Mouse (Mus musculus) forebrain, embryonic 13.5 days (tissue): ENCODE measurements around the gene Gm6509. TPM values are rescaled to one million over a fixed set of nuclear protein-coding genes. Genes with fewer than 3 reads are reported as not detected.
"Not testable (repeated sequence)": the region's sequence is repeated elsewhere in the genome, so short reads cannot be mapped to it uniquely, and the experiment has no call there.

Source experiments
- ATAC-seq: fragments of 200-750 bp; cut with Nextera tagmentation; 2 replicates; pipeline ENCODE4 v1.8.0; 2017
- H3K27ac ChIP-seq: fragments of 300-500 bp; sonication (generic); 2 replicates; pipeline ENCODE4 v1.5.1; 2015; ENCODE audit warnings: inconsistent platforms, mild to moderate bottlenecking, moderate library complexity
- H3K27me3 ChIP-seq: fragments of 300-500 bp; sonication (generic); 2 replicates; pipeline ENCODE4 v1.6.1; 2015; ENCODE audit warnings: mild to moderate bottlenecking, inconsistent platforms
- H3K36me3 ChIP-seq: fragments of 300-500 bp; sonication (generic); 2 replicates; pipeline ENCODE4 v1.6.1; 2015; ENCODE audit warnings: mild to moderate bottlenecking, inconsistent platforms; ENCODE audit not compliant: poor library complexity, severe bottlenecking
- H3K4me1 ChIP-seq: fragments of 300-500 bp; sonication (generic); 2 replicates; pipeline ENCODE4 v1.6.1; 2015; ENCODE audit warnings: inconsistent platforms
- H3K4me2 ChIP-seq: fragments of 300-500 bp; sonication (generic); 2 replicates; pipeline ENCODE4 v1.6.1; 2015; ENCODE audit warnings: inconsistent platforms, mild to moderate bottlenecking, moderate library complexity
- H3K4me3 ChIP-seq: fragments of 300-500 bp; sonication (generic); 2 replicates; pipeline ENCODE4 v1.5.1; 2015; ENCODE audit warnings: mild to moderate bottlenecking, inconsistent platforms
- H3K9ac ChIP-seq: fragments of 300-500 bp; sonication (generic); 2 replicates; pipeline ENCODE4 v1.6.1; 2015; ENCODE audit warnings: mild to moderate bottlenecking, inconsistent platforms
- H3K9me3 ChIP-seq: fragments of 300-500 bp; sonication (generic); replicated peaks from 2 replicates; pipeline ENCODE4 v1.6.1; 2016; ENCODE audit warnings: inconsistent platforms
- WGBS: fragments of 180-500 bp; shearing (Covaris S2); methylation state at CpG from one replicate; pipeline ENCODE4 v1.1.7; 2015; 5-methylcytosine and 5-hydroxymethylcytosine counted together
- polyA plus RNA-seq: library from polyadenylated mRNA; unstranded; fragments of >200 nt; fragmentation: Nextera tagmentation; extraction: Ambion mirVana; gene quantifications from 2 replicates; pipeline ENCODE4 v1.2.1, GENCODE M21; 2015

The Gm6509 gene
- polyA plus RNA-seq = not detected in 2 replicates

DNA sequence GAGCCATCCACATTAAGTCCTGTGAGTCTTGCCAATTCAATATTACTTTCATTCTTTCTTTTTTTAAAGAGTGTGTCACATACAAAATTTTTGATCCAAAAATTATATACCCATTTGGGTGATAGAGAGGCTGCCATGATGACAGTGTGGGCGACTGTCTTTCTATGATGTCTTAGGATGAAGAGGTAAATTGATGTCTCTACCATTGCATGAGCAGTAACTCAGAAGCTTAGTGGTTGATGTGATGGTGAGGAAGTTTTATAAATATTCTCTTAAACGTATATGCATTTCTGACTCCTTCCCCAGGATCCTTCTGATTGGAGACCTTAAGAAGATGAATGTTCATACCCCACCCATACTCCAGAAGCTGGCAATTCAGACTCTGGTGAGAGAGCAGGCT lies at the start of gene Gm6509:
Gene Gm6509, plus strand, starts transcription at position 301 of the 400 bp plus-strand sequence.
- WGBS = 60% methylated on average over 1 of the region's 2 CpGs
- not testable (repeated sequence) for H3K9me3 ChIP-seq, H3K36me3 ChIP-seq, H3K27ac ChIP-seq, H3K27me3 ChIP-seq, H3K4me3 ChIP-seq, H3K4me1 ChIP-seq, H3K4me2 ChIP-seq, H3K9ac ChIP-seq, ATAC-seq

DNA sequence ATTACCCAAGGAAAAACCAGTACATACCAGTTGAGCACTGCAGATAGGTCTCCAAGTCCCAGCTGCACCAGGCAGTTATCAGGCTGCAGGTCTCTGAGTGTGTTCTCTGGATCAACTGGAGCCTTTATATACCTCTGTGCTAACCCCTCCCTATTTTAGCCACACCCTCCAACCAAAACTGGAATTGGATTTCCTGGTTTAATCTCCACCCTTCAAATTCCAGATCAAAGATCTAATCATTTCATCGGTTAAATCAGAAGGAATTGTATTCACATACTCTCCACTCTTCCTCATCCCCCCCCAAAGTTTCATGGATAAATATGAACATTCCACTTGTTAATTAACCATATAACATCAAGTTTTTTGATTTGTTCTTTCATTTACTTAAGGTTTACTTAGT lies 7.5 kb upstream of the Gm6509 start, which contains the start of gene Gm3147:
Gene Gm3147, minus strand, starts transcription at position 101 of the 400 bp plus-strand sequence.
- not testable (repeated sequence) for H3K27ac ChIP-seq, H3K9me3 ChIP-seq, H3K4me2 ChIP-seq, H3K36me3 ChIP-seq, ATAC-seq, H3K4me3 ChIP-seq, H3K9ac ChIP-seq, H3K27me3 ChIP-seq, H3K4me1 ChIP-seq
- WGBS = no CpG with 5 or more reads among the region's 1 CpGs

DNA sequence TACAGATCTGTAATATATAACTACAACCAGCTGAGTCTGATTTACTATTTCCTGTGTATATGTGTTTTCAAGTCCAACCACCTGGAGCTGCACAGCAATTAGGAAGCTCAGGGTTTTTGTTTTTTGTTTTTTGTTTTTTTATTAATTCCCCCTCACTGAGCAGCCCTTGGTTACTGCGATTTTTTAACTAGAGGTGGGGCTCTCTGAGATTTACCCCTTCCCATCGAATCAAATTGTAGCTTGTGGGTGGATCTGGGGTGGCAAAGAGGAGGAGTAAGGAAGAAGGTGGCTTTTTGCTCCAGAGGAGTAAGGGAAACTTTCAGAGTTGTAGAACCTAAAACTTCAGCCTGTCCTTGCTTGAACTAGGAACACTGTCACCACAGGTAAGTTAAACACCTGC lies 24.3 kb downstream of the Gm6509 start, which contains the start of gene Gm6205:
Gene Gm6205, plus strand, starts transcription at position 301 of the 400 bp plus-strand sequence.
- not testable (repeated sequence) for ATAC-seq, H3K27me3 ChIP-seq, H3K4me3 ChIP-seq, H3K9me3 ChIP-seq, H3K27ac ChIP-seq, H3K36me3 ChIP-seq, H3K9ac ChIP-seq, H3K4me2 ChIP-seq, H3K4me1 ChIP-seq
- no CpG with 5 or more reads among the region's 2 CpGs for WGBS

Other genes with a start within 250 kb of the Gm6509 start
- not detected in 2 replicates for gene Gm7682, start 178.2 kb upstream of the Gm6509 start, polyA plus RNA-seq
- not detected in 2 replicates for gene Gm3139, start 97.7 kb upstream of the Gm6509 start, polyA plus RNA-seq
- not detected in 2 replicates for gene Gm3147, start 7.6 kb upstream of the Gm6509 start, polyA plus RNA-seq
- gene Gm6205, start 24.4 kb downstream of the Gm6509 start, polyA plus RNA-seq = not detected in 2 replicates
- not detected in 2 replicates for gene Gm3183, start 241.5 kb downstream of the Gm6509 start, polyA plus RNA-seq